Mouse (Mus musculus): ENCODE results near the gene 2510002D24Rik. TPM values are rescaled to one million over a fixed set of nuclear protein-coding genes. Genes with fewer than 3 reads are reported as not detected.

The 2510002D24Rik gene
- total and polyA plus RNA-seq, 2 experiments from 2014 or later, result 32.8 to 55.4 TPM

- no peak overlapping the region for H3K27ac ChIP-seq (ENCODE audit: low read depth, low read length)
- H3K9me3 ChIP-seq (ENCODE audit: low read length), result no peaks in the 10 kb centered on the region
- H3K36me3 ChIP-seq (ENCODE audit: insufficient read depth, low read length), result no peaks in the 10 kb centered on the region
- no peaks in the 10 kb centered on the region for H3K4me1 ChIP-seq (ENCODE audit: insufficient read depth, low read length)
- WGBS, result 90% methylated on average over 5 of the region's 5 CpGs
- ATAC-seq (ENCODE audit: low FRiP score), result no peak
- no peak overlapping the region for H3K9ac ChIP-seq (replicated peaks; ENCODE audit: low read length, poor library complexity, severe bottlenecking)
- H3K27me3 ChIP-seq (ENCODE audit: insufficient read depth, low read length), result no peaks in the 10 kb centered on the region
- no peak overlapping the region for H3K4me2 ChIP-seq (ENCODE audit: low read depth, low read length, poor library complexity, severe bottlenecking)
- no peak overlapping the region for H3K4me3 ChIP-seq (ENCODE audit: low read depth, low read length)
- DNase-seq (ENCODE audit: low spot score), result no peak
- no peak for TF ChIP-seq CTCF (IDR thresholded peaks at IDR 0.05)
Measured at GRCm38 (mm10) chr16:18798151-18798550, 38.2 kb upstream of the 2510002D24Rik start.

GRCm38 (mm10) chr16:18798841-18799240, 37.5 kb upstream of the 2510002D24Rik start:
- Histone ChIP-seq H3K36me3 (ENCODE audit: insufficient read depth, low read length) (no peaks in the 10 kb centered on the region), H3K9ac (replicated peaks; ENCODE audit: low read length, poor library complexity, severe bottlenecking) (no peak overlapping the region), H3K4me2 (ENCODE audit: low read depth, low read length, poor library complexity, severe bottlenecking) (no peak overlapping the region), H3K9me3 (ENCODE audit: low read length) (no peaks in the 10 kb centered on the region), H3K27ac (ENCODE audit: low read depth, low read length) (no peak overlapping the region), H3K27me3 (ENCODE audit: insufficient read depth, low read length) (no peaks in the 10 kb centered on the region), H3K4me1 (ENCODE audit: insufficient read depth, low read length) (no peaks in the 10 kb centered on the region), H3K4me3 (ENCODE audit: low read depth, low read length) (no peak overlapping the region)
- peak; percentile 42; the same call in 1 of the 2 replicates for ATAC-seq (ENCODE audit: low FRiP score)
- 48% methylated on average over 2 of the region's 2 CpGs for WGBS
- DNase-seq (ENCODE audit: low spot score), result peak; percentile 70
- TF ChIP-seq CTCF (IDR thresholded peaks at IDR 0.05), result peak; percentile 91

GRCm38 (mm10) chr16:18805746-18806145, 30.6 kb upstream of the 2510002D24Rik start:
- ATAC-seq (ENCODE audit: low FRiP score) (no peak), DNase-seq (ENCODE audit: low spot score) (peak; percentile 36)
- no peaks in the 10 kb centered on the region for H3K27me3 ChIP-seq (ENCODE audit: insufficient read depth, low read length)
- no peak overlapping the region for H3K9ac ChIP-seq (replicated peaks; ENCODE audit: low read length, poor library complexity, severe bottlenecking)
- 91% methylated on average over 2 of the region's 2 CpGs for WGBS
- H3K27ac ChIP-seq (ENCODE audit: low read depth, low read length), result no peak overlapping the region
- TF ChIP-seq CTCF (IDR thresholded peaks at IDR 0.05), result no peak
- no peak overlapping the region for H3K4me3 ChIP-seq (ENCODE audit: low read depth, low read length)
- H3K36me3 ChIP-seq (ENCODE audit: insufficient read depth, low read length), result no peaks in the 10 kb centered on the region
- H3K4me2 ChIP-seq (ENCODE audit: low read depth, low read length, poor library complexity, severe bottlenecking), result no peak overlapping the region
- H3K4me1 ChIP-seq (ENCODE audit: insufficient read depth, low read length), result no peaks in the 10 kb centered on the region
- H3K9me3 ChIP-seq (ENCODE audit: low read length), result no peaks in the 10 kb centered on the region

- no peak for DNase-seq (ENCODE audit: low spot score)
- no peaks in the 10 kb centered on the region for H3K27me3 ChIP-seq (ENCODE audit: insufficient read depth, low read length)
Measured at GRCm38 (mm10) chr16:18809001-18809400, 27.4 kb upstream of the 2510002D24Rik start.

GRCm38 (mm10) chr16:18811032-18811431, 25.3 kb upstream of the 2510002D24Rik start:
- Histone ChIP-seq H3K36me3 (ENCODE audit: insufficient read depth, low read length) (peaks cover 8% of the 10 kb centered on the region; the same call in 1 of the 2 replicates), H3K4me3 (ENCODE audit: low read depth, low read length) (peak overlapping the region; percentile 87), H3K9ac (replicated peaks; ENCODE audit: low read length, poor library complexity, severe bottlenecking) (no peak overlapping the region), H3K9me3 (ENCODE audit: low read length) (no peaks in the 10 kb centered on the region), H3K27ac (ENCODE audit: low read depth, low read length) (no peak overlapping the region), H3K4me1 (ENCODE audit: insufficient read depth, low read length) (peaks cover 10% of the 10 kb centered on the region), H3K27me3 (ENCODE audit: insufficient read depth, low read length) (no peaks in the 10 kb centered on the region), H3K4me2 (ENCODE audit: low read depth, low read length, poor library complexity, severe bottlenecking) (peak overlapping the region; percentile 88)
- ATAC-seq (ENCODE audit: low FRiP score) (peak; percentile 4; the same call in 1 of the 2 replicates), DNase-seq (ENCODE audit: low spot score) (no peak)
- WGBS, result 8% methylated on average over 5 of the region's 5 CpGs
- no peak for TF ChIP-seq CTCF (IDR thresholded peaks at IDR 0.05)

More at GRCm38 (mm10) chr16:18809001-18809400, 27.4 kb upstream of the 2510002D24Rik start:
- no peak for TF ChIP-seq CTCF (IDR thresholded peaks at IDR 0.05)
- no peak overlapping the region for H3K9ac ChIP-seq (replicated peaks; ENCODE audit: low read length, poor library complexity, severe bottlenecking)
- no peak overlapping the region for H3K4me2 ChIP-seq (ENCODE audit: low read depth, low read length, poor library complexity, severe bottlenecking)
- no peaks in the 10 kb centered on the region for H3K36me3 ChIP-seq (ENCODE audit: insufficient read depth, low read length)
- whole genome bisulfite sequencing, result 94% methylated on average over 5 of the region's 5 CpGs
- H3K9me3 ChIP-seq (ENCODE audit: low read length), result no peaks in the 10 kb centered on the region
- H3K4me3 ChIP-seq (ENCODE audit: low read depth, low read length), result no peak overlapping the region
- ATAC-seq (ENCODE audit: low FRiP score), result no peak
- no peak overlapping the region for H3K27ac ChIP-seq (ENCODE audit: low read depth, low read length)
- H3K4me1 ChIP-seq (ENCODE audit: insufficient read depth, low read length), result peaks cover 10% of the 10 kb centered on the region

GRCm38 (mm10) chr16:18811468-18812384, 24.7 kb upstream of the 2510002D24Rik start, which contains the start of the genes Ufd1 and Cdc45:
Gene Ufd1, plus strand, starts transcription at chr16:18811779.
Gene Cdc45, minus strand, starts transcription at chr16:18811987.
- Histone ChIP-seq H3K4me1 (ENCODE audit: insufficient read depth, low read length) (peaks cover 10% of the 10 kb centered on the region), H3K9me3 (ENCODE audit: low read length) (no peaks in the 10 kb centered on the region), H3K36me3 (ENCODE audit: insufficient read depth, low read length) (peaks cover 13% of the 10 kb centered on the region; the same call in 1 of the 2 replicates), H3K27ac (ENCODE audit: low read depth, low read length) (peak within 1 kb of the TSS; percentile 65), H3K27me3 (ENCODE audit: insufficient read depth, low read length) (no peaks in the 10 kb centered on the region), H3K9ac (replicated peaks; ENCODE audit: low read length, poor library complexity, severe bottlenecking) (peak within 1 kb of the TSS; percentile 83), H3K4me3 (ENCODE audit: low read depth, low read length) (peak within 1 kb of the TSS; percentile 87), H3K4me2 (ENCODE audit: low read depth, low read length, poor library complexity, severe bottlenecking) (peak within 1 kb of the TSS; percentile 88)
- DNase-seq (ENCODE audit: low spot score), result peak; percentile 98
- ATAC-seq (ENCODE audit: low FRiP score), result peak; percentile 97
- no peak for TF ChIP-seq CTCF (IDR thresholded peaks at IDR 0.05)
- under 1% methylated on average over 42 of the region's 42 CpGs for WGBS

All from midbrain, postnatal 0 days (tissue).